Mouse (Mus musculus) C2C12 (cell line): ENCODE measurements around the gene Pprc1.

Source experiments
- CEBPB ChIP-seq: IDR thresholded peaks from one replicate; pipeline ENCODE4 v1.6.1; 2011; ENCODE audit warnings: low read depth, mild to moderate bottlenecking, control low read depth, moderate library complexity
- CTCF ChIP-seq: IDR thresholded peaks from one replicate; pipeline ENCODE4 v1.5.1; 2011; ENCODE audit not compliant: control insufficient read depth, insufficient read depth, insufficient read length
- MYOD1 ChIP-seq: IDR thresholded peaks from one replicate; pipeline ENCODE4 v1.6.1; 2011; ENCODE audit warnings: low read depth; ENCODE audit not compliant: control insufficient read depth, insufficient read length

GRCm38 (mm10) chr19:46104187-46104557 is 59.5 kb downstream of the Pprc1 start:
- TF ChIP-seq CTCF (no peak), MYOD1 (no peak), CEBPB (no peak)
